Mouse (Mus musculus) adrenal gland, adult (tissue): Measurements from ENCODE around the gene Mcl1.

ENCODE experiments used
- DNase-seq, 2 experiments: peaks; one replicate each; pipeline ENCODE4 v3.0.0; 2022 to 2023; ENCODE audit warnings: low spot score in 1 of 2; ENCODE audit not compliant: inconsistent age in 2 of 2

Gene Mcl1

GRCm38 (mm10) chr3:95650276-95651032 is 8.1 kb upstream of the Mcl1 start:
- peak; percentile 74 to 94 for DNase-seq

GRCm38 (mm10) chr3:95651033-95651373 is 7.6 kb upstream of the Mcl1 start:
- DNase-seq = no peak

GRCm38 (mm10) chr3:95651391-95652203 is 7.0 kb upstream of the Mcl1 start:
- peak in 1 of 2 experiments; percentile 77 for DNase-seq

GRCm38 (mm10) chr3:95652204-95652811 is 6.3 kb upstream of the Mcl1 start:
- DNase-seq = no peak

GRCm38 (mm10) chr3:95652871-95653270 is 5.7 kb upstream of the Mcl1 start:
- no peak for DNase-seq

- peak in 1 of 2 experiments; percentile 75 for DNase-seq
These were observed 5.0 kb upstream of the Mcl1 start for GRCm38 (mm10) chr3:95653473-95654034.

GRCm38 (mm10) chr3:95654371-95654770 is 4.2 kb upstream of the Mcl1 start:
- DNase-seq = peak in 1 of 2 experiments; percentile 43

- DNase-seq = peak in 1 of 2 experiments; percentile 77
These were observed 3.2 kb upstream of the Mcl1 start for GRCm38 (mm10) chr3:95655437-95655836.

- no peak for DNase-seq
These were observed 1.5 kb upstream of the Mcl1 start for GRCm38 (mm10) chr3:95657108-95657507.

GRCm38 (mm10) chr3:95657711-95658110 is 877 bp upstream of the Mcl1 start:
- DNase-seq = peak in 1 of 2 experiments; percentile 46

- peak; percentile 84 to 93 for DNase-seq
These were observed 502 bp downstream of the Mcl1 start for GRCm38 (mm10) chr3:95658868-95659712.

GRCm38 (mm10) chr3:95659948-95660347 is 1.4 kb downstream of the Mcl1 start:
- DNase-seq = no peak

- peak in 1 of 2 experiments; percentile 73 for DNase-seq
These were observed 2.3 kb downstream of the Mcl1 start for GRCm38 (mm10) chr3:95660788-95661478.

- DNase-seq = peak in 1 of 2 experiments; percentile 87
These were observed 3.5 kb downstream of the Mcl1 start for GRCm38 (mm10) chr3:95661945-95662715.

- no peak for DNase-seq
These were observed 4.3 kb downstream of the Mcl1 start for GRCm38 (mm10) chr3:95662724-95663449.

- DNase-seq = peak in 1 of 2 experiments; percentile 72
These were observed 4.9 kb downstream of the Mcl1 start for GRCm38 (mm10) chr3:95663486-95663885.

GRCm38 (mm10) chr3:95663969-95664608 is 5.5 kb downstream of the Mcl1 start:
- peak; percentile 63 to 90 for DNase-seq

GRCm38 (mm10) chr3:95664940-95665352 is 6.4 kb downstream of the Mcl1 start:
- peak in 1 of 2 experiments; percentile 77 for DNase-seq
